Mouse (Mus musculus): ENCODE measurements around the gene Tulp4.
"Not testable (repeated sequence)": the region's sequence is repeated elsewhere in the genome, so short reads cannot be mapped to it uniquely, and the experiment has no call there.

DNA sequence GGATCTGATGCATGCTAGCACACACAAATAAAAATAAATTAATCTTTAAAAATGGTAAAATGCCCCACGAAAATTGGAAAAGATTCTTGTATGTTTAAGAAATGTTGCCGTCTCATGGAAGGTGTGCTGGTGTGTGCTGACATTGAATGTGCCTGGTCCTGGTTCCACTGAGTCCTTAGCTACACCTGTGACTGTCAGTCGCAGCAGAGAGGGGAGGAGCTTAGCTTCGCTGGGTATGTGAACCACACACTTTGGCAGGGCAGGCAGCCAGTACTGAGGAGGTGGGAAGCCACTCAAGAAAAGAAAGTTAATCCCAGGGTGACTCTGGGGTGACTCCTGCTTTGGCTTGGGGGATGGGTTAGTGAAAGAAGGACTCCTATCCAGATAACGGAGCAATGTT lies 187.6 kb downstream of the Tulp4 start:
- TF ChIP-seq POLR2A (IDR thresholded peaks at IDR 0.05; ENCODE audit: insufficient read length, low read depth); REST (IDR thresholded peaks at IDR 0.05; ENCODE audit: insufficient read depth, insufficient read length); POLR2AphosphoS2 (IDR thresholded peaks at IDR 0.05; ENCODE audit: insufficient read length, low read depth); MAX (IDR thresholded peaks at IDR 0.05; ENCODE audit: low read depth); SRF (IDR thresholded peaks at IDR 0.05; ENCODE audit: control insufficient read depth, insufficient read length, low read depth); TCF3 (IDR thresholded peaks at IDR 0.05; ENCODE audit: insufficient read length, low read depth); E2F4 (IDR thresholded peaks at IDR 0.05; ENCODE audit: insufficient read depth); USF1 (IDR thresholded peaks at IDR 0.05; ENCODE audit: low read depth); TCF12 (IDR thresholded peaks at IDR 0.05; ENCODE audit: insufficient read depth, poor library complexity, severe bottlenecking); MYOG (IDR thresholded peaks at IDR 0.05; ENCODE audit: control insufficient read depth in 1 of 3, insufficient read depth in 1 of 3, insufficient read length in 2 of 3, low read depth in 2 of 3): not testable (repeated sequence)

Measured in myocyte (in vitro differentiated cells).